Mouse (Mus musculus) adrenal gland, postnatal 25 days (tissue): ENCODE data around the gene Baiap3. TPM values are rescaled to one million over a fixed set of nuclear protein-coding genes. Genes with fewer than 3 reads are reported as not detected.

ENCODE experiments used
- DNase-seq: peaks from one replicate; pipeline ENCODE4 v3.0.0; 2021; ENCODE audit warnings: mixed read lengths
- microRNA-seq, 2 experiments: library from miRNA; unstranded; fragments of <30 nt; microRNA quantifications; one replicate each; pipeline ENCODE4 v1.2.0; 2021
- total RNA-seq: library from RNA; stranded (reverse); gene quantifications from 2 replicates; pipeline ENCODE4 v1.2.3, GENCODE M21; 2021

Baiap3 gene
- total RNA-seq, 1 experiment from 2014 or later: 15.0 TPM

- no peak for DNase-seq
Observed at GRCm38 (mm10) chr17:25210680-25211466, 45.3 kb downstream of the Baiap3 start.

- no peak for DNase-seq
Observed at GRCm38 (mm10) chr17:25210006-25210405, 46.2 kb downstream of the Baiap3 start.

GRCm38 (mm10) chr17:25202401-25202800 lies 53.8 kb downstream of the Baiap3 start:
- DNase-seq: no peak

Small RNA genes within 50 kb of the gene (microRNA-seq; reads per million reads assigned to microRNA genes)
- gene Mir3547: 21.6 to 26.7 reads per million in 2 experiments

Other genes with a start within 250 kb of the Baiap3 start
- gene Cramp1l, start 240.6 kb downstream of the Baiap3 start, total RNA-seq: 25.9 and 26.7 TPM in 2 replicates
- gene Ift140, start 240.3 kb downstream of the Baiap3 start, total RNA-seq: 36.3 and 45.4 TPM in 2 replicates
- gene Tmem204, start 172.8 kb downstream of the Baiap3 start, total RNA-seq: 27.7 and 31.5 TPM in 2 replicates
- 26.3 and 27.2 TPM in 2 replicates for gene Telo2, start 140.4 kb downstream of the Baiap3 start, total RNA-seq
- not detected in 2 replicates for gene Ptx4, start 135.6 kb downstream of the Baiap3 start, total RNA-seq
- gene Clcn7, start 123.0 kb downstream of the Baiap3 start, total RNA-seq: 28.9 and 42.3 TPM in 2 replicates
- 0.15 TPM in 1 of 2 replicates, not detected in the other for gene Ccdc154, start 93.9 kb downstream of the Baiap3 start, total RNA-seq
- 0.49 TPM in 1 of 2 replicates, not detected in the other for gene Gm38655, start 80.9 kb downstream of the Baiap3 start, total RNA-seq
- gene BC003965, start 71.8 kb downstream of the Baiap3 start, total RNA-seq: 19.5 and 20.4 TPM in 2 replicates
- 19.9 and 21.1 TPM in 2 replicates for gene Unkl, start 68.0 kb downstream of the Baiap3 start, total RNA-seq
- gene Gnptg, start 16.2 kb downstream of the Baiap3 start, total RNA-seq: 42.4 and 50.1 TPM in 2 replicates
- gene Tsr3, start 16.2 kb downstream of the Baiap3 start, total RNA-seq: 25.0 and 28.4 TPM in 2 replicates
- 234 and 263 TPM in 2 replicates for gene Ube2i, start 18.3 kb upstream of the Baiap3 start, total RNA-seq
- gene Prss34, start 42.0 kb upstream of the Baiap3 start, total RNA-seq: 0.27 TPM in 1 of 2 replicates, not detected in the other
- gene Prss28, start 52.3 kb upstream of the Baiap3 start, total RNA-seq: not detected in 2 replicates
- gene Prss29, start 62.3 kb upstream of the Baiap3 start, total RNA-seq: not detected in 2 replicates
- gene Tpsab1, start 89.2 kb upstream of the Baiap3 start, total RNA-seq: 0.58 TPM in 1 of 2 replicates, not detected in the other
- gene Tpsb2, start 109.9 kb upstream of the Baiap3 start, total RNA-seq: 0.58 and 1.1 TPM in 2 replicates
- not detected in 2 replicates for gene Tpsg1, start 112.9 kb upstream of the Baiap3 start, total RNA-seq
- 100 and 109 TPM in 2 replicates for gene Cacna1h, start 177.4 kb upstream of the Baiap3 start, total RNA-seq
- gene Tekt4, start 198.3 kb upstream of the Baiap3 start, total RNA-seq: not detected in 2 replicates
- 0.21 TPM in 1 of 2 replicates, not detected in the other for gene Sstr5, start 240.9 kb upstream of the Baiap3 start, total RNA-seq